Mouse (Mus musculus) embryonic facial prominence, embryonic 12.5 days (tissue): Measurements from ENCODE around the gene Zbtb8b. TPM values are rescaled to one million over a fixed set of nuclear protein-coding genes. Genes with fewer than 3 reads are reported as not detected.
A peak's percentile ranks its signal among the peaks of the same experiment; 100 is the strongest.

Experiments
- ATAC-seq: fragments of 200-750 bp; cut with Nextera tagmentation; 2 replicates; pipeline ENCODE4 v1.8.0; 2017; ENCODE audit not compliant: insufficient number of reproducible peaks, insufficient read depth, low FRiP score, low TSS enrichment
- H3K27ac ChIP-seq: fragments of 300-500 bp; sonication (generic); 2 replicates; pipeline ENCODE4 v1.5.1; 2016; ENCODE audit warnings: mild to moderate bottlenecking
- H3K27me3 ChIP-seq: fragments of 300-500 bp; sonication (generic); 2 replicates; pipeline ENCODE4 v1.6.1; 2016; ENCODE audit warnings: mild to moderate bottlenecking, moderate library complexity
- H3K36me3 ChIP-seq: fragments of 300-500 bp; sonication (generic); 2 replicates; pipeline ENCODE4 v1.6.1; 2016; ENCODE audit warnings: mild to moderate bottlenecking
- H3K4me1 ChIP-seq: fragments of 300-500 bp; sonication (generic); 2 replicates; pipeline ENCODE4 v1.6.1; 2016
- H3K4me2 ChIP-seq: fragments of 300-500 bp; sonication (generic); replicated peaks from 2 replicates; pipeline ENCODE4 v1.6.1; 2016; ENCODE audit warnings: mild to moderate bottlenecking, moderate library complexity
- H3K4me3 ChIP-seq: fragments of 300-500 bp; sonication (generic); 2 replicates; pipeline ENCODE4 v1.5.1; 2016; ENCODE audit warnings: mild to moderate bottlenecking
- H3K9ac ChIP-seq: fragments of 300-500 bp; sonication (generic); 2 replicates; pipeline ENCODE4 v1.6.1; 2016; ENCODE audit warnings: mild to moderate bottlenecking, moderate library complexity
- H3K9me3 ChIP-seq: fragments of 300-500 bp; sonication (generic); 2 replicates; pipeline ENCODE4 v1.6.1; 2016; ENCODE audit warnings: mild to moderate bottlenecking, moderate library complexity
- WGBS: fragments of 180-500 bp; shearing (Covaris S2); methylation state at CpG from one replicate; pipeline ENCODE4 v1.1.7; 2016; 5-methylcytosine and 5-hydroxymethylcytosine counted together
- polyA plus RNA-seq: library from polyadenylated mRNA; unstranded; fragments of >200 nt; fragmentation: Nextera tagmentation; extraction: Ambion mirVana; gene quantifications from 2 replicates; pipeline ENCODE4 v1.2.1, GENCODE M21; 2016

Zbtb8b gene
- polyA plus RNA-seq, 1 experiment from 2014 or later: 3.5 TPM

DNA sequence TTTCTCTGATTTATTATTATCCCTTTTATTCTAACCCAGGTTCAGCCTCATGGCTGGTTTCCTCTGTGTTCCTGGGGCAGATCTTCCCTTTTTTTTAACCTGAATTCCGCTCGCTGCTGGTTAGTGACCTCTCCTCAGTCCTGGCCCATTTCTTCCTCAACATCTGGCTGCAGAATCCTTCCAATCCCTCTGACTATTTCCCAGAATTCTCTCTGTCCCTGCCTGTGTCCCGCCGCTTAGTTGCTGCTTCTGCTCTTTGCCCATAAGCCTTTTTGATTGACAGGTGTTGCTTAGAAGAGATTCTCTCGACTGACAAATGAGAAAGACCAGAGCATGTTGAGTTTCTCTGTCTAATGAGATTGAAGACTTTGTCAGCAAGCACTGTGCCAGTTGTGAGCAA lies 15.5 kb upstream of the Zbtb8b start:
- Histone ChIP-seq H3K4me3 (no peak overlapping the region), H3K36me3 (no peaks in the 10 kb centered on the region), H3K9ac (no peak overlapping the region), H3K4me1 (0 out of 2 replicates have a peak, but pooled peaks cover 3% of the 10 kb centered on the region), H3K27me3 (no peaks in the 10 kb centered on the region), H3K4me2 (no peak overlapping the region), H3K9me3 (no peaks in the 10 kb centered on the region), H3K27ac (no peak overlapping the region)
- WGBS: 50% methylated on average over 5 of the region's 5 CpGs
- ATAC-seq: no peak

DNA sequence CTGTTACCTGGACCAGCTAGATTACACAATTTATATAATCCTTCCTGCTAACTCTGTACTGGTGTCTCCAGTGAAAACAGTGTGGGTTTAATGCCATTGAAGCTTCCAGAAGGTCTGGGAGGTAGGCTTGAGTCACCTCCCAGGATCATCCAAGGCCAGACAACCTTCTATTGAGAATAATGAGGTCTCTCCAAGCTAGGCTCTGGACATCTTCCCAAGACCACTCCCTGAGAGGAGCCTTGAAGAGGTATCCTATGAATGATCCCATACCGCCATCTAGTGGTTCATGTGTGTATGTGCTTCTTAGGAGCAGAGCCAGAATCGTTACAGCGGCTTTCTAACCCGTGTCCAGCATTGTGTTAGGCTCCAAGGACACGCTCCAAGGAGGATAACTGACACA lies 14.6 kb upstream of the Zbtb8b start:
- Histone ChIP-seq H3K4me3 (no peak overlapping the region), H3K27me3 (no peaks in the 10 kb centered on the region), H3K27ac (no peak overlapping the region), H3K4me1 (no peaks in the 10 kb centered on the region), H3K4me2 (no peak overlapping the region), H3K9me3 (no peaks in the 10 kb centered on the region), H3K36me3 (no peaks in the 10 kb centered on the region), H3K9ac (no peak overlapping the region)
- 4% methylated on average over 5 of the region's 5 CpGs for WGBS
- no peak for ATAC-seq

DNA sequence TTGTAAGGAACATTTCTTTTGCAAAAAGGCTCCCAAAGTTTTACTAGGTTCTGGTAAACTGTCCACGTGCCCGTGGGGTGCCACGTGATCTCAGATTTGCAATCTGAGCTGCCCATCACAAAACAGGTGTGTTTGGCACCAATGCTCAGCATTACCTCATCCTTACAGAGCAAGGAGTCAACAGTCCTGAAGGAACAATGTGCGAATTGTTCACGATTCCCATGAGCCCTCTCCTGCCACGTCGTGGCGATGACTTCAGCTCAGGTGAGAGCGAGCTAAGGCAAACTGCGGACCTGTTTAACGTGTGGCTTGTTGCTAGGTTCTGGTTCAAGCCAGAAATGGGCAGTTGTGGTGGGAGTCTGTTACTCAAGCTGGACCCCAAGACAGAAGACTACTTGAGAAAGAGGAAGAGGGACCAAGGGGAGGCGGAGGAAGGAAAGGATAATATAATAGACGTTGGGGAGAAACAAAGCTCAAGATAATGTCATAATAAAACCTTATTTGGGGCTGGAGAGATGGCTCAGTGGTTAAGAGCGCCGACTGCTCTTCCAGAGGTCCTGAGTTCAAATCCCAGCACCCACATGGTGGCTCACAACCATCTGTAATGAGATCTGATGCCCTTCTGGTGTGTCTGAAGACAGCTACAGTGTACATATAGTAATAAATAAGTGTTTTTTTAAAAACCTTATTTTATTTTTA lies 11.0 kb upstream of the Zbtb8b start:
- no peaks in the 10 kb centered on the region for H3K9me3 ChIP-seq
- no peak overlapping the region for H3K4me2 ChIP-seq
- WGBS: 82% methylated on average over 15 of the region's 15 CpGs
- no peak overlapping the region for H3K4me3 ChIP-seq
- H3K27me3 ChIP-seq: no peaks in the 10 kb centered on the region
- no peak overlapping the region for H3K9ac ChIP-seq
- H3K36me3 ChIP-seq: no peaks in the 10 kb centered on the region
- no peak for ATAC-seq
- H3K4me1 ChIP-seq: no peaks in the 10 kb centered on the region
- no peak overlapping the region for H3K27ac ChIP-seq

DNA sequence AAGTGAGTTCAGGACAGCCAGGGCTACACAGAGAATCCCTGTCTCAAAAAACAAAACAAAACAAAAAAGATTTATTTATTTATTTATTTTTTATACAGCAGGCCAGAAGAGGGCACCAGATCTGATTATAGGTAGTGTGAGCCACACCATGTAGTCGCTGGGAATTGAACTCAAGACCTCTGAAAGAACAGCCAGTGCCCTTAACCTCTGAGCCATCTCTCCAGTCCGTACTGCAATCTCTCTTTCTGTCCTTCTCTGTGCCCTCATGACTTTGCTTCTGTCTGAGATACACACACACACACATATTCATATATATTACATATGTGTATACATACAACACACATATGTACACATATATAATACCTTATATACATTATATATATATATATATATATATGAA lies 10.2 kb upstream of the Zbtb8b start:
- Histone ChIP-seq H3K4me3 (no peak overlapping the region), H3K4me2 (no peak overlapping the region), H3K36me3 (no peaks in the 10 kb centered on the region), H3K27ac (no peak overlapping the region), H3K4me1 (no peaks in the 10 kb centered on the region), H3K9ac (no peak overlapping the region), H3K27me3 (no peaks in the 10 kb centered on the region), H3K9me3 (no peaks in the 10 kb centered on the region)
- no peak for ATAC-seq
- WGBS: 85% methylated on average over 2 of the region's 2 CpGs

DNA sequence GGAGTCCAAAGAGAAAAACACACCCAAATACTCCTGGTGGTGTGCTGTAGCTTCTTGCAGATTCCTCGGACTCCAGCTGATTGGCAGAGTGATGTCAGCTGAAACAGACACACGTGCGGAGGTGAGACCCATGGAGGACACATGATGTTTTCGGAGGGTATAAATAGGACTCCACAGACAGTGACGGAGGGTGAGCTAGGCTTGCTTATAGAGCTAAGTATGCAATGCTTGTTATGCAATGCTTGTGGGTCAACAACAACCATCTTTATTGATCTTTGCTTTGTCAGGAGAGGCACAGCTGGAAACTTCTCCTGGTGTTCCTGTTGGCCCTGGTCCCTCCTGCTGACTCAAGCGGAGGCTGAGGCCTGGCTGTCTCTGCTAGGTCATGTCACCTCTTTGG lies 8.1 kb upstream of the Zbtb8b start:
- ATAC-seq: no peak

DNA sequence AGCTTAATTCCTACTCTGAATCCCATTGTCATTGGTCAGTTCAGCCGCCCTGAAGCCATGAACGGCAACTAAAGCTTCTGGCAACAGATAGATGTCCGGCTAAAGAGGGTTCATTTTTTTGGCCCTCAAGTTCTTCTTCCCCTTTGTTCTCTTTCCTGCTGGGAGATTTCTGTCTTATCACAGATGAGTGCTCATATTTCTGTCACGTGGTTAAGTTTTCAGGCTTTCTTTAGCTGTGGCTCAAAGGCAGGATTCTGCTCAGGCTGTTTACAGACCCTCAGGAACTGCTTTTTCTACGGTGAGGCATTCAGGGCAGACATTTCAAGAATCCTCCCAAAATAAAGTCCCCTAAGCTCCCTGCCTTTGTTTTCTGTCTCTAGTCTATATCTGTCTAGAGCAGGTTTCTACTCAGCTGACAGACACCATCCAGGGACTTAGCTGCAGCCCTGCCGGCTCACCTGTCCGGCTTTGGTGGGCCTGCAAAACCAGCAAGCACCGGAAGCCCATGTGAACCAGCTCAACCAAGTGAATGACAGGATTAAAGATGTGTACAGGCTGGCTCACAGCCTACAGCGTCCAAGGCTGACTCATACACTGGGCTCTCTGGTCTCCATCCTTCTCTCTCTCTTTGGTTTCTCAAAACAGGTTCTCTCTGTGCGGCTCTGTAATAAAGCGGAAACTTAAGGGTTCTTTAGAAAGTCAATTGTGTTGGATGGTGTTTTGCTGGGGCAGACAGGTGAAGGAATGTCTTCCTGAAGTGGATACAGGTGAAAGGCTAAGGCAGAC lies 7.3 kb upstream of the Zbtb8b start:
- no peaks in the 10 kb centered on the region for H3K9me3 ChIP-seq
- no peak overlapping the region for H3K4me3 ChIP-seq
- H3K4me2 ChIP-seq: no peak overlapping the region
- H3K9ac ChIP-seq: no peak overlapping the region
- no peaks in the 10 kb centered on the region for H3K36me3 ChIP-seq
- no peak overlapping the region for H3K27ac ChIP-seq
- WGBS: 80% methylated on average over 11 of the region's 11 CpGs
- H3K27me3 ChIP-seq: 0 out of 2 replicates have a peak, but pooled peaks cover under 1% of the 10 kb centered on the region
- ATAC-seq: no peak
- H3K4me1 ChIP-seq: no peaks in the 10 kb centered on the region

More for the DNA sequence above, 8.1 kb upstream of the Zbtb8b start:
- WGBS: 86% methylated on average over 6 of the region's 6 CpGs
- H3K9me3 ChIP-seq: no peaks in the 10 kb centered on the region
- no peak overlapping the region for H3K4me2 ChIP-seq
- no peak overlapping the region for H3K4me3 ChIP-seq
- no peak overlapping the region for H3K27ac ChIP-seq
- no peaks in the 10 kb centered on the region for H3K4me1 ChIP-seq
- H3K36me3 ChIP-seq: no peaks in the 10 kb centered on the region
- no peak overlapping the region for H3K9ac ChIP-seq
- no peaks in the 10 kb centered on the region for H3K27me3 ChIP-seq

DNA sequence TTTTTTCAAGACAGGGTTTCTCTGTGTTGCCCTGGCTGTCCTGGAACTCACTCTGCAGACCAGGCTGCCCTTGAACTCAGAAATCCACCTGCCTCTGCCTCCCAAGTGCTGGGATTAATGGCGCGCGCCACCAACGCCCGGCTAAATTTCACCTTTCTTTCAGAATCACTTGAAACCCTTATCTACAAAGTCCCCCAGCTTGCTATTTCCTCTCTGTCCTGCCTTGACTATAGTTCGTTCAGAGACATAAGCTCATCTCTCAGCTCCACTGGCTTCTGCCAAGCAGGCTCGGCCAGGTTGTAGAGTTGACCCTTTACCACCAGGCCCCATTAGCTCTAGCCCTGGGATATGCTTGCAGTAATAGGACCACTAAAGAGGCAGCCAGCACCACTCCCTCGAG lies 6.7 kb upstream of the Zbtb8b start:
- no peak overlapping the region for H3K9ac ChIP-seq
- no peak overlapping the region for H3K4me3 ChIP-seq
- 78% methylated on average over 8 of the region's 8 CpGs for WGBS
- ATAC-seq: no peak
- H3K4me1 ChIP-seq: no peaks in the 10 kb centered on the region
- peaks cover 6% of the 10 kb centered on the region; the same call in 1 of the 2 replicates for H3K27me3 ChIP-seq
- no peaks in the 10 kb centered on the region for H3K36me3 ChIP-seq
- no peak overlapping the region for H3K4me2 ChIP-seq
- H3K9me3 ChIP-seq: no peaks in the 10 kb centered on the region
- H3K27ac ChIP-seq: no peak overlapping the region

DNA sequence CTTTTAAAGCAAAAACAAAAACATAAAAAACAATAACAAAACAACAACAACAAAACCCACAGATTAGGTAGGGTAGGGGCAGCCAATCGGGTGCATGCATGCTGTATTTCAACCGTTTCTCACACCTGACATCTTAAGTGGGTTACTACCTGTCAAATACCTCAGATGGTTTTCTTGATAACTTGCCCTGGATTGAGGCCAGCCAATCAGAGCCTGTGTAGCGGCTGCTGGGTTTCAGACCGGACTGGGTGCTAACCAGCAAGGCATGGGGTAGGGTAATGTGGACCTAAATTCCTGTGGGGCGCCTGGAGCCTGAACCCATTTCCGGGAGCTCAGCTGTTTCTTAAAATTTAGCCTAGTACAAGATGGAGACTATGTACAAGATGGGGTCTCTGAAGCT lies 492 bp upstream of the Zbtb8b start:
- peak overlapping the region; percentile 61; the same call in 1 of the 2 replicates for H3K4me2 ChIP-seq
- no peak overlapping the region for H3K9ac ChIP-seq
- H3K4me3 ChIP-seq: no peak overlapping the region
- no peaks in the 10 kb centered on the region for H3K36me3 ChIP-seq
- peaks cover 6% of the 10 kb centered on the region; the same call in 1 of the 2 replicates for H3K4me1 ChIP-seq
- H3K9me3 ChIP-seq: no peaks in the 10 kb centered on the region
- WGBS: 25% methylated on average over 6 of the region's 6 CpGs
- no peak for ATAC-seq
- peaks cover 40% of the 10 kb centered on the region for H3K27me3 ChIP-seq
- H3K27ac ChIP-seq: no peak overlapping the region

DNA sequence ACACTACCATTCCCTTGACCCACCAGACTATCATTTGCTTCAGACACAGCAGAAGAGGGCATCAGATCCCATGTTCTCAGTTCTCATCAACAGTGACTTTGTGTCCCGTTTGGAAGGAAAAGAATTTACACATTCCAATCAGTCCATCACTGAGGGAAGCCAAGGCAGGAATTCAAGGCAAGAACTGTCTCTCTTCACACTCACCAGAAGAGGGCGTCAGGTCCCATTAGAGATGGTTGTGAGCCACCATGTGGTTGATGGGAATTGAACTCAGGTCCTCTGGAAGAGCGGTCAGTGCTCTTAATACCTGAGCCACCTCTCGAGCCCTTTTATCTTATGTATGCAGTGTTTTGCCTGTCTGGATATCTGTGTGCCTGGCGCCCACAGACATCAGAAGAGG lies 22.3 kb downstream of the Zbtb8b start:
- Histone ChIP-seq H3K9ac (no peak overlapping the region), H3K27ac (no peak overlapping the region), H3K36me3 (no peaks in the 10 kb centered on the region), H3K4me2 (no peak overlapping the region), H3K27me3 (no peaks in the 10 kb centered on the region), H3K4me1 (no peaks in the 10 kb centered on the region), H3K4me3 (no peak overlapping the region), H3K9me3 (no peaks in the 10 kb centered on the region)
- no peak for ATAC-seq
- 68% methylated on average over 5 of the region's 5 CpGs for WGBS

DNA sequence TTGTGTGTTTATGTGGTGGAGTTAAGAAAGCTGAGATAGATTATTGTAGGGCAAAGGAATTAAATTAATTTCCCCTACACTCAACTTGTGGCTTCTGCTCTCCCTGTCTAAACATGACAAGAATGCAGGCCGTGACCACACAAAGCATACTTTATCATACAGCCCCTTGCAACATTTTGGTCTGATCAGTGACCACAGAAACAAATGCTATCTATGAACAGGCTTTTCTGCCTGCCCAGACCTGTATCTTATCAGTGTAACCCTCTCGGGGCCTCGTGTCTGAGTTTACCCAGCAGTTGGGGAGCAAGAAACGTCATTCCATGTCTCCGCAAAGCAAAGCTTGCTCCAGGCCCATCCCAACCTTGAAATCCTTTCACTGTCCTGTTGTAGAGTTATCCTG lies 24.2 kb downstream of the Zbtb8b start:
- no peaks in the 10 kb centered on the region for H3K4me1 ChIP-seq
- no peaks in the 10 kb centered on the region for H3K27me3 ChIP-seq
- no peaks in the 10 kb centered on the region for H3K9me3 ChIP-seq
- H3K4me2 ChIP-seq: no peak overlapping the region
- no peak for ATAC-seq
- no peak overlapping the region for H3K9ac ChIP-seq
- no peaks in the 10 kb centered on the region for H3K36me3 ChIP-seq
- H3K4me3 ChIP-seq: no peak overlapping the region
- 66% methylated on average over 5 of the region's 5 CpGs for WGBS
- no peak overlapping the region for H3K27ac ChIP-seq

DNA sequence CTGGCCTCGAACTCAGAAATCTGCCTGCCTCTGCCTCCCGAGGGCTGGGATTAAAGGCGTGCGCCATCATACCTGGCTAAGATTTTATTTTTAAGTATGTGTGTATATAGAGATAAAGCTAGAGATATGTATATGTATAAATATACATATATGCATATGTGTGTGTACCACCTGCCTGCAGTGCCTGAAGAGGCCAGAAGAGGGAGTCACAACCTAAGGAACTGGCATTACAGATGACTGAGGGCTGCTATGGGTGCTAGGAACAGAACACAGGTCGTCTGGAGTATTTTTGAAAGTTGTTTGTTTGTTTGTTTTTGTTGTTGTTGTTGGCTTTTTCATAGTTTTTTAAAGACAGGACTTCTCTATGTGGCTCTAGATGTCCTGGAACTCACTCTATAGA lies 24.8 kb downstream of the Zbtb8b start:
- no peaks in the 10 kb centered on the region for H3K36me3 ChIP-seq
- no peaks in the 10 kb centered on the region for H3K4me1 ChIP-seq
- ATAC-seq: no peak
- no peaks in the 10 kb centered on the region for H3K27me3 ChIP-seq
- no peaks in the 10 kb centered on the region for H3K9me3 ChIP-seq
- no peak overlapping the region for H3K4me3 ChIP-seq
- H3K9ac ChIP-seq: no peak overlapping the region
- no peak overlapping the region for H3K27ac ChIP-seq
- WGBS: 94% methylated on average over 5 of the region's 5 CpGs
- H3K4me2 ChIP-seq: no peak overlapping the region

DNA sequence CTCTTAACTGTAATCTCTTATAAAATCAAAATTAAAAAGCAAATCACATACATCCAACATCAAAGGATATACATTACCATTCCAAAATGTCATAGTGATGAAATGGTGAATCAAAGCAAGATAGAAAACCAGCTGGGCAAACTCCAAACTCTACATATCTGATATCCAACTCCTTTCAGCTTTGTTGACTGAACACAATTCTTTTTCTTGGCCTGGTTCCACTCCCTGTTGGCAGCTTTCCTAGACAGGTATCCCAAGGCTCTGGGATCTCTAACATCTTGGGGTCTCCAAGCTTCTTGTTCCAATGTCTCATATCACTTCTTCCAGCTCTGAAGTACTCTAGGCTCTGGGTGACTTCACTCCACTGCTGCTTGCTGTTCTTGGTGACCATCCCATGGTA lies 29.7 kb downstream of the Zbtb8b start:
- Histone ChIP-seq H3K9ac (no peak overlapping the region), H3K36me3 (no peaks in the 10 kb centered on the region), H3K4me2 (no peak overlapping the region), H3K4me3 (no peak overlapping the region), H3K9me3 (no peaks in the 10 kb centered on the region), H3K27me3 (no peaks in the 10 kb centered on the region), H3K27ac (no peak overlapping the region), H3K4me1 (no peaks in the 10 kb centered on the region)
- no peak for ATAC-seq
